Mouse (Mus musculus): ENCODE data around the gene Tead3.

DNA sequence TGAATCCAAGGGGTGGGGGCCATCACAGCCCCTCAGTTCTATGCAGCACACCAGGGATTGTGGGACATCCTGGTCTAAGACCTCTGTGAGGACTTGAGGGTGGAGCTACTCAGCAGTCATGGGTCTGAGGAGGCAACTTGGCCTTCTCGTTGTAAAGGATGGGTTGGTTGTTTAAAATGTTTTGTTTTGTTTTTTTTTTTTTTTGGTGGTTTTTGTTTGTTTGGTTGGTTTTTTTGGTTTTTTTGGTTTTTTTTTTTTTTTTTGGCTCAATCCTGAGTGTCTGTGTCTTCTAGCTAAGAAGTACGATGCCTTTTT lies 20.4 kb downstream of the Tead3 start:
- TF ChIP-seq CTCF (conservative IDR thresholded peaks at IDR 0.05; ENCODE audit: insufficient read depth, insufficient read length, low read depth, low read length) = no peak
- TF ChIP-seq POLR2A (IDR thresholded peaks at IDR 0.05; ENCODE audit: low read depth, low read length) = no peak
